Mouse (Mus musculus) lung, embryonic 16.5 days (tissue): ENCODE results near the gene Hoxc11. TPM values are rescaled to one million over a fixed set of nuclear protein-coding genes. Genes with fewer than 3 reads are reported as not detected.
A peak's percentile ranks its signal among the peaks of the same experiment; 100 is the strongest.

Source experiments
- ATAC-seq: fragments of 200-750 bp; cut with Nextera tagmentation; 2 replicates; pipeline ENCODE4 v1.8.0; 2017; ENCODE audit warnings: low read depth, mild to moderate bottlenecking, moderate library complexity
- H3K27ac ChIP-seq: fragments of 300-500 bp; sonication (generic); 2 replicates; pipeline ENCODE4 v1.5.1; 2014; ENCODE audit warnings: mild to moderate bottlenecking, control low read depth, low read length
- H3K27me3 ChIP-seq: fragments of 300-500 bp; sonication (generic); 2 replicates; pipeline ENCODE4 v1.6.1; 2014; ENCODE audit warnings: low read depth, low read length, mixed read lengths; ENCODE audit not compliant: control insufficient read depth, insufficient read depth
- H3K36me3 ChIP-seq: fragments of 300-500 bp; sonication (generic); 2 replicates; pipeline ENCODE4 v1.6.1; 2014; ENCODE audit warnings: low read length; ENCODE audit not compliant: control insufficient read depth, insufficient read depth
- H3K4me1 ChIP-seq: fragments of 300-500 bp; sonication (generic); replicated peaks from 2 replicates; pipeline ENCODE4 v1.6.1; 2014; ENCODE audit warnings: low read length, mixed read lengths; ENCODE audit not compliant: control insufficient read depth, insufficient read depth
- H3K4me2 ChIP-seq: fragments of 300-500 bp; sonication (generic); 2 replicates; pipeline ENCODE4 v1.6.1; 2014; ENCODE audit warnings: low read depth, low read length, control low read depth
- H3K4me3 ChIP-seq: fragments of 300-500 bp; sonication (generic); 2 replicates; pipeline ENCODE4 v1.5.1; 2014; ENCODE audit warnings: mild to moderate bottlenecking, low read length, control low read depth
- H3K9ac ChIP-seq: fragments of 300-500 bp; sonication (generic); 2 replicates; pipeline ENCODE4 v1.6.1; 2014; ENCODE audit warnings: low read length, control low read depth
- H3K9me3 ChIP-seq: fragments of 300-500 bp; sonication (generic); 2 replicates; pipeline ENCODE4 v1.6.1; 2016; ENCODE audit warnings: low read length; ENCODE audit not compliant: control insufficient read depth
- WGBS: fragments of 180-500 bp; shearing (Covaris S2); extraction: QIAGEN DNeasy Blood & Tissue Kit; methylation state at CpG from one replicate; pipeline ENCODE4 v1.1.7; 2014; 5-methylcytosine and 5-hydroxymethylcytosine counted together
- polyA plus RNA-seq: library from polyadenylated mRNA; unstranded; fragments of >200 nt; fragmentation: Nextera tagmentation; extraction: Ambion mirVana; gene quantifications from 2 replicates; pipeline ENCODE4 v1.2.1, GENCODE M21; 2015

The Hoxc11 gene
- polyA plus RNA-seq, 1 experiment from 2014 or later, result not detected

GRCm38 (mm10) chr15:102984925-102985324 lies 30.7 kb downstream of the Hoxc11 start:
- no peak overlapping the region for H3K9ac ChIP-seq
- 9% methylated on average over 3 of the region's 3 CpGs for whole genome bisulfite sequencing
- peaks cover 95% of the 10 kb centered on the region for H3K27me3 ChIP-seq
- H3K4me2 ChIP-seq, result no peak overlapping the region
- no peak overlapping the region for H3K4me3 ChIP-seq
- no peak for ATAC-seq
- H3K4me1 ChIP-seq, result no peaks in the 10 kb centered on the region
- H3K36me3 ChIP-seq, result no peaks in the 10 kb centered on the region
- no peak overlapping the region for H3K27ac ChIP-seq
- no peaks in the 10 kb centered on the region for H3K9me3 ChIP-seq

GRCm38 (mm10) chr15:102987124-102987833 lies 33.1 kb downstream of the Hoxc11 start:
- H3K27me3 ChIP-seq, result peaks cover 95% of the 10 kb centered on the region
- WGBS, result 3% methylated on average over 21 of the region's 21 CpGs
- peaks cover 3% of the 10 kb centered on the region; the same call in 1 of the 2 replicates for H3K4me1 ChIP-seq
- H3K9me3 ChIP-seq, result no peaks in the 10 kb centered on the region
- no peak overlapping the region for H3K4me2 ChIP-seq
- peak; percentile 56 for ATAC-seq
- no peak overlapping the region for H3K27ac ChIP-seq
- no peak overlapping the region for H3K9ac ChIP-seq
- no peaks in the 10 kb centered on the region for H3K36me3 ChIP-seq
- no peak overlapping the region for H3K4me3 ChIP-seq

DNA sequence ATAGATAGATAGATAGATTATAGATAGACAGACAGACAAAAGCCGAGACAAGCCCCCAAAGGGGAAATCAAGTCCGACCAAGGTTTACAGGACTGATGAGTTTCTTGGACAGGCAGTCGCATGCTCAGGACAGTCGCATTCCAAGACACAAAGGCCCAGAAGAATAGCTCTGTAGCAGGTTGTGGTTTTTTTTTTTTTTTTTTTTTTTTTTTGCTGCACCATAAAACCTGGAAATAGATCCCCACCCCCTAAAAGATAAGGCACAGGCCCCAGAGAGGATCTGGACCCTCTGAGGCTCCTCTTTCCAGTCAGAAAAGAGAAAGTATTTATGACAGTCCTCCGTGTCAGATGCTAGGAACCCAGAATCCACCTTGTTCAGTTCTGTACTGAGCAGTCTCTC lies 33.9 kb downstream of the Hoxc11 start:
- peaks cover 3% of the 10 kb centered on the region; the same call in 1 of the 2 replicates for H3K4me1 ChIP-seq
- no peak overlapping the region for H3K4me2 ChIP-seq
- H3K27me3 ChIP-seq, result peaks cover 96% of the 10 kb centered on the region
- H3K4me3 ChIP-seq, result no peak overlapping the region
- H3K9me3 ChIP-seq, result no peaks in the 10 kb centered on the region
- no peak overlapping the region for H3K27ac ChIP-seq
- WGBS, result 24% methylated on average over 5 of the region's 5 CpGs
- H3K36me3 ChIP-seq, result no peaks in the 10 kb centered on the region
- no peak for ATAC-seq
- no peak overlapping the region for H3K9ac ChIP-seq

- no peak within 1 kb of the TSS for H3K4me2 ChIP-seq
- H3K4me3 ChIP-seq, result no peak within 1 kb of the TSS
- H3K36me3 ChIP-seq, result no peaks in the 10 kb centered on the region
- WGBS, result 2% methylated on average over 69 of the region's 69 CpGs
- ATAC-seq, result no peak
- peaks cover 3% of the 10 kb centered on the region; the same call in 1 of the 2 replicates for H3K4me1 ChIP-seq
- H3K27ac ChIP-seq, result no peak within 1 kb of the TSS
- H3K27me3 ChIP-seq, result peaks cover 93% of the 10 kb centered on the region
- H3K9ac ChIP-seq, result no peak within 1 kb of the TSS
- no peaks in the 10 kb centered on the region for H3K9me3 ChIP-seq
Observed at GRCm38 (mm10) chr15:102990461-102991397, 36.5 kb downstream of the Hoxc11 start, which contains the start of gene Hoxc8. Hoxc8 (plus strand) TSS chr15:102990607.

DNA sequence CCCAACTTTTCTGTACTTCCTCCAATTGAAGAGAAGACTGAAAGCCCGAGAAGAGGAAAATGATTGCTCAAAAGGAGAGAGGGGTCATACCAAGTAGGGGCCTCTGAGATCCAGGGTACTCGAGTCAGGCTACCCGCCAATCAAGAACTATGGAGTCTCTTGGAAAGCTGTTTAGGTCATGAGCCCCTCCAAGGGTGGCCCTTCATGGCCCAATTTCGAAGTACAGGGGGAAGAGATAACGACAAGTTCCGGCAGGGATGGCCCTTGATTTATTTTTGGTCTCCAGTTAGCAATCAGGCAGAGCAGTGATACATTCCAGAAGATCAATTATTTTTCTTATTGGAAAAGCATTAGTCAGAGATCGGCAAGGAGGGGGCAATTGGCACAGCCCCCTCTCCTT lies 37.6 kb downstream of the Hoxc11 start:
- no peak for ATAC-seq
- Histone ChIP-seq H3K27me3 (peaks cover 93% of the 10 kb centered on the region), H3K9me3 (no peaks in the 10 kb centered on the region), H3K27ac (no peak overlapping the region), H3K4me2 (no peak overlapping the region), H3K4me3 (no peak overlapping the region), H3K36me3 (no peaks in the 10 kb centered on the region), H3K4me1 (peaks cover 3% of the 10 kb centered on the region; the same call in 1 of the 2 replicates), H3K9ac (no peak overlapping the region)
- WGBS, result 2% methylated on average over 7 of the region's 7 CpGs

DNA sequence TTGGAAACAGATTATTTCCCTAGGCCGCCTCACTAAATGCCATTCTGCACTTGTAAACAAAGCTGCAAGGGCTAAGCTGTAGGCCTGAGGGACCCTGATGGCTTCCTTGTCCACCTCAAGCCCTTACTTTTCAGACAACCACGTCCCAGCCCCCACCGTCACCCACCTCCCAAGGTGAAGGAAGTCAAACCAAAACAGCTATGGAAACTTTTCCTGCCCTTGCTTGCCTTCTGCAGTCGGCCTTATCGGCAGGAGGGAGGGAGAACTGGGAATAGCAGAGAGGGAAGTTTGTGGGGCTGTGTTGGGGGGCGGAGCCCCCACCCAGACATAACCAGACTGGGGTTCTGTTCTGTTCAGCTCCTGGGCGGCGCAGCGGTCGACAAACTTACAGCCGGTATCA lies 38.0 kb downstream of the Hoxc11 start:
- no peaks in the 10 kb centered on the region for H3K9me3 ChIP-seq
- peaks cover 91% of the 10 kb centered on the region for H3K27me3 ChIP-seq
- H3K4me3 ChIP-seq, result no peak overlapping the region
- H3K36me3 ChIP-seq, result no peaks in the 10 kb centered on the region
- H3K27ac ChIP-seq, result no peak overlapping the region
- ATAC-seq, result no peak
- no peak overlapping the region for H3K9ac ChIP-seq
- H3K4me2 ChIP-seq, result no peak overlapping the region
- WGBS, result 2% methylated on average over 11 of the region's 11 CpGs
- H3K4me1 ChIP-seq, result peaks cover 3% of the 10 kb centered on the region; the same call in 1 of the 2 replicates

DNA sequence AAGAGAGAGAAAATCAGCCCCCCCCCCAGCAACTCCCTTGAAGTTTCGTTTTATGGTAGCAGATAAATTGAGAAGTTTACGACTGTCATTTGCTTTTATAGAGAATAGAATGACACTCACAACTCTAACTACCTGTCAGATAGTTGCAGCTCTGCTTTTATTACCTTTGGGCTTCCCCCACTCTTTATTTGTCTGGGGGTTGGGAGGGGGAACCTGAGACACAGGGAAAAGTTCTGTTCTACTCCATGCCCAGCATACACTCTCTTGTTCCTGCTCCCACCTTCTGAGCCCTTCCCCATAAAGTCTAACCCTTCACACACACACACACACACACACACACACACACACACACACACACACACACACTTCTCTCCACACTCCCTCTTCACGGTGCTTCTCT lies 38.6 kb downstream of the Hoxc11 start:
- Histone ChIP-seq H3K9ac (no peak overlapping the region), H3K4me2 (no peak overlapping the region), H3K9me3 (no peaks in the 10 kb centered on the region), H3K4me3 (no peak overlapping the region), H3K27ac (no peak overlapping the region), H3K36me3 (no peaks in the 10 kb centered on the region), H3K27me3 (peaks cover 91% of the 10 kb centered on the region), H3K4me1 (peaks cover 3% of the 10 kb centered on the region; the same call in 1 of the 2 replicates)
- WGBS, result 0% methylated on average over 3 of the region's 3 CpGs
- ATAC-seq, result no peak

DNA sequence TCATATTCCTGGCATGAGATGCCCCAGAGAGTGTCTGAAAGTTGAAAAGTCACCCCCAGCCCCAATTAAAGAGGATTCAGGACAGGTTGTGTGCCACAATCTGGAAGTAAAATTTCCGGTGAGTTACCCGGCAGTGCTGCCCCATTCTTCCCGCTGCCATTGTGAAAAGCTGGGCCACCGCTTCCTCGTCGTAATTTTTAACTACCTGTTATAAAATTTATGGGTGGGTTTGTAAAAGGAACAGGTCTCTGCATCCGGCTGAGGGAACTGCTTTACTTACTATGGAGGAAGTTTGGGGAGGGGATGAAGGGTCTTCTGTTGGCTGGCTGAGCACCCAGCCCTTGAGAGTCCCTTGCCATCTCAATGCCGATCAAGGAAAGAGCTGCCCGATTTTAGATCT lies 42.3 kb downstream of the Hoxc11 start:
- WGBS, result under 1% methylated on average over 9 of the region's 9 CpGs
- no peak for ATAC-seq
- Histone ChIP-seq H3K4me3 (no peak overlapping the region), H3K27me3 (peaks cover 93% of the 10 kb centered on the region), H3K9ac (no peak overlapping the region), H3K4me1 (no peaks in the 10 kb centered on the region; the same call in 1 of the 2 replicates), H3K36me3 (no peaks in the 10 kb centered on the region), H3K9me3 (no peaks in the 10 kb centered on the region), H3K4me2 (no peak overlapping the region), H3K27ac (no peak overlapping the region)

- Histone ChIP-seq H3K4me3 (no peak overlapping the region), H3K27ac (no peak overlapping the region), H3K9me3 (no peaks in the 10 kb centered on the region), H3K4me1 (no peaks in the 10 kb centered on the region; the same call in 1 of the 2 replicates), H3K36me3 (no peaks in the 10 kb centered on the region), H3K27me3 (peaks cover 93% of the 10 kb centered on the region), H3K4me2 (no peak overlapping the region), H3K9ac (no peak overlapping the region)
- 3% methylated on average over 3 of the region's 3 CpGs for WGBS
- ATAC-seq, result no peak
Observed at GRCm38 (mm10) chr15:102997431-102997830, 43.2 kb downstream of the Hoxc11 start.
